ENCODE assay signal across 8 mouse cellular contexts in the genomic region with DNA sequence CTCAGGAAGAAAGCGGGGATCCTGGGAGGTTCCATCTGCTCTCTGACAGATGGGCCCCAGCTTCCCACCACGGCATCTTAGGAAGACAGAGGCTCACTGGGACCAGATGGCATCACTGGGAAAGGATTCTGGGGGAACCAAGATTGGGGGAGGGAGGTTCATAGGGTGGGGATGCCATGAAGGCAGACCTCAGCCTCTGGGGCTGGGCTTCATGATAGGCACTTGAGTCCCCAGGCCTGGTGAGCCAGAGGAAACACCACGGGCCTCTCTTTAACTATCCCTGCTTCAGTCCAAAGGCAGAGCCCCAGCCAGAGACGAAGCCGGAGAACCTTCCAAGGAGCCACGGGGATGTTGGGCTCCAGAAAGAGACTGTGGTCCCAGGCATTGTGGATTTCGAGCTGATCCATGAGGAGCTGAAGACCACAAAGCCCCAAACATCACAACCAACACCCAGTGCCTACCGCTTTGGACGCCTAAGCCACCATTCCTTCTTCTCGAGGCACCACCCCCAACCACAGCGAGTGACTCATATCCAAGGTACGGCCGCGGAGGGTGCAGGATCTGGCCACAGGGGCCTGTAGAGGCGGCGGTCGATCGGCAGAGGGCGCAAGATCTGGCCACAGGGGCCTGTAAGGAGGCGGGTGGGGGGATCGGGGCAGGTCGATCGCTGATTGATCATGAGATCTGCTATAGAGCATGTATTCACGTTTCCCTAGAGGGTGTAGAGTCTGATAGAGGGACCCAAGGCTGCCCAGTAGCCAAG. TPM values are rescaled to one million over a fixed set of nuclear protein-coding genes. Genes with fewer than 3 reads are reported as not detected.
DNase-seq lines count a peak whose midpoint lies in the region; ATAC-seq and TF ChIP-seq lines count a peak whose summit lies in the region.

No protein-coding gene starts in this region.

- WGBS in lung, embryonic 14.5 days = 14% methylated on average over 24 of the region's 24 CpGs
- WGBS in forebrain, embryonic 11.5 days = 18% methylated on average over 24 of the region's 24 CpGs
- WGBS in intestine, embryonic 15.5 days = 15% methylated on average over 24 of the region's 24 CpGs

- TF ChIP-seq POLR2A in brain, embryonic 14.5 days (IDR thresholded peaks at IDR 0.05; ENCODE audit: borderline replicate concordance, extremely low read depth, insufficient read depth, insufficient read length, poor library complexity, severe bottlenecking) = no peak

- H3K4me2 ChIP-seq in lung, embryonic 14.5 days = peak overlapping the region; percentile 37
- H3K4me2 ChIP-seq in forebrain, embryonic 11.5 days (ENCODE audit: low read depth, low read length, severe bottlenecking) = peak overlapping the region; percentile 22; the same call in 1 of the 2 replicates
- peak overlapping the region; percentile 41 for H3K4me2 ChIP-seq in intestine, embryonic 15.5 days (replicated peaks)

- no peaks in the 10 kb centered on the region for H3K9me3 ChIP-seq in lung, embryonic 14.5 days (ENCODE audit: low read depth, low read length)
- H3K9me3 ChIP-seq in forebrain, embryonic 11.5 days (ENCODE audit: control insufficient read depth, low read length) = no peaks in the 10 kb centered on the region
- no peaks in the 10 kb centered on the region for H3K9me3 ChIP-seq in intestine, embryonic 15.5 days

- no peaks in the 10 kb centered on the region for H3K27me3 ChIP-seq in lung, embryonic 14.5 days (ENCODE audit: insufficient read depth, low read length)
- no peaks in the 10 kb centered on the region for H3K27me3 ChIP-seq in forebrain, embryonic 11.5 days (ENCODE audit: control insufficient read depth, insufficient read depth, low read length)
- no peaks in the 10 kb centered on the region for H3K27me3 ChIP-seq in intestine, embryonic 15.5 days (replicated peaks)
- H3K27me3 ChIP-seq in splenic B cell, adult 2 months (ENCODE audit: control insufficient read depth, insufficient read depth, low read length, poor library complexity, severe bottlenecking) = no peaks in the 10 kb centered on the region

- H3K36me3 ChIP-seq in lung, embryonic 14.5 days (ENCODE audit: insufficient read depth) = no peaks in the 10 kb centered on the region
- no peaks in the 10 kb centered on the region for H3K36me3 ChIP-seq in forebrain, embryonic 11.5 days (ENCODE audit: control insufficient read depth, insufficient read depth, low read length)
- H3K36me3 ChIP-seq in intestine, embryonic 15.5 days = no peaks in the 10 kb centered on the region
- H3K36me3 ChIP-seq in splenic B cell, adult 2 months (ENCODE audit: control insufficient read depth, insufficient read depth, low read length, poor library complexity, severe bottlenecking) = no peaks in the 10 kb centered on the region

- peak overlapping the region; percentile 13; the same call in 1 of the 2 replicates for H3K9ac ChIP-seq in lung, embryonic 14.5 days
- H3K9ac ChIP-seq in forebrain, embryonic 11.5 days (ENCODE audit: low read length) = no peak overlapping the region
- no peak overlapping the region for H3K9ac ChIP-seq in intestine, embryonic 15.5 days

- H3K4me3 ChIP-seq in lung, embryonic 14.5 days (ENCODE audit: low read depth, low read length) = no peak overlapping the region
- H3K4me3 ChIP-seq in forebrain, embryonic 11.5 days (ENCODE audit: low read depth, low read length) = no peak overlapping the region
- H3K4me3 ChIP-seq in intestine, embryonic 15.5 days (replicated peaks) = no peak overlapping the region

- peak; percentile 77 for DNase-seq in lung, embryonic 14.5 days
- no peak for DNase-seq in lung, postnatal 25 days (ENCODE audit: low spot score)
- DNase-seq in brain, embryonic 14.5 days (ENCODE audit: low read depth) = peak; percentile 65
- DNase-seq in forebrain, embryonic 11.5 days (ENCODE audit: low spot score) = peak; percentile 77
- peak; percentile 55 for DNase-seq in lung, postnatal 10 days
- DNase-seq in splenic B cell, adult 2 months (ENCODE audit: low read depth, low spot score) = peak; percentile 40
- DNase-seq in ovary, postnatal 10 days (ENCODE audit: low spot score) = no peak

- peak; percentile 65 for TF ChIP-seq CTCF in lung, embryonic 14.5 days (IDR thresholded peaks at IDR 0.05; ENCODE audit: low read depth)
- peak; percentile 56 for TF ChIP-seq CTCF in brain, embryonic 14.5 days (IDR thresholded peaks at IDR 0.05; ENCODE audit: borderline replicate concordance, extremely low read depth, insufficient read depth, insufficient read length)

- H3K27ac ChIP-seq in lung, embryonic 14.5 days (ENCODE audit: low read depth) = no peak overlapping the region
- no peak overlapping the region for H3K27ac ChIP-seq in forebrain, embryonic 11.5 days (ENCODE audit: low read depth, low read length)
- H3K27ac ChIP-seq in intestine, embryonic 15.5 days = no peak overlapping the region

- peak; percentile 42; the same call in 1 of the 2 replicates for ATAC-seq in lung, embryonic 14.5 days (ENCODE audit: insufficient read depth)
- no peak for ATAC-seq in forebrain, embryonic 11.5 days (replicated peaks; ENCODE audit: low FRiP score)
- peak; percentile 58 for ATAC-seq in intestine, embryonic 15.5 days

- H3K4me1 ChIP-seq in lung, embryonic 14.5 days (ENCODE audit: insufficient read depth) = peaks cover 11% of the 10 kb centered on the region
- no peaks in the 10 kb centered on the region for H3K4me1 ChIP-seq in forebrain, embryonic 11.5 days (replicated peaks; ENCODE audit: control insufficient read depth, insufficient read depth, low read length)
- peaks cover 7% of the 10 kb centered on the region; the same call in 1 of the 2 replicates for H3K4me1 ChIP-seq in intestine, embryonic 15.5 days (replicated peaks)

RNA-seq across cellular contexts. Expression of a gene that starts 3.9 kb away (rescaled TPM):
- polyA plus RNA-seq in lung, embryonic 14.5 days (2014; fragmentation: Nextera tagmentation; extraction: Ambion mirVana) = 1.4 and 1.6 TPM in 2 replicates
- 0.23 and 1.4 TPM in 2 replicates for polyA plus RNA-seq in brain, embryonic 14.5 days (2012; rRNA removed)
- not detected in 2 replicates for polyA plus RNA-seq in forebrain, embryonic 11.5 days (2014; fragmentation: Nextera tagmentation; extraction: Ambion mirVana)
- polyA plus RNA-seq in intestine, embryonic 15.5 days (2015; fragmentation: Nextera tagmentation; extraction: Ambion mirVana) = not detected in 2 replicates

RNA-seq across cellular contexts. Expression of a gene that starts 28.1 kb away (rescaled TPM):
- polyA plus RNA-seq in lung, embryonic 14.5 days (2014; fragmentation: Nextera tagmentation; extraction: Ambion mirVana) = 74.3 and 77.6 TPM in 2 replicates
- 67.9 and 70.4 TPM in 2 replicates for polyA plus RNA-seq in brain, embryonic 14.5 days (2012; rRNA removed)
- 78.0 and 83.0 TPM in 2 replicates for polyA plus RNA-seq in forebrain, embryonic 11.5 days (2014; fragmentation: Nextera tagmentation; extraction: Ambion mirVana)
- polyA plus RNA-seq in intestine, embryonic 15.5 days (2015; fragmentation: Nextera tagmentation; extraction: Ambion mirVana) = 77.1 and 81.1 TPM in 2 replicates

Comparison
In these comparisons a context has a peak if more than half of its experiments do, and no peak if none do; other contexts are left out.
1. DNase-seq: peak in lung, embryonic 14.5 days (single experiment), brain, embryonic 14.5 days (single experiment), forebrain, embryonic 11.5 days (single experiment), lung, postnatal 10 days (single experiment) and splenic B cell, adult 2 months (single experiment); none in lung, postnatal 25 days (single experiment) and ovary, postnatal 10 days (single experiment).
2. Peak in every context shown above with its lines, with median percentiles within 50 percentile points of each other: H3K4me2 ChIP-seq.